Mouse (Mus musculus): ENCODE results near the gene Nsun3.

DNA sequence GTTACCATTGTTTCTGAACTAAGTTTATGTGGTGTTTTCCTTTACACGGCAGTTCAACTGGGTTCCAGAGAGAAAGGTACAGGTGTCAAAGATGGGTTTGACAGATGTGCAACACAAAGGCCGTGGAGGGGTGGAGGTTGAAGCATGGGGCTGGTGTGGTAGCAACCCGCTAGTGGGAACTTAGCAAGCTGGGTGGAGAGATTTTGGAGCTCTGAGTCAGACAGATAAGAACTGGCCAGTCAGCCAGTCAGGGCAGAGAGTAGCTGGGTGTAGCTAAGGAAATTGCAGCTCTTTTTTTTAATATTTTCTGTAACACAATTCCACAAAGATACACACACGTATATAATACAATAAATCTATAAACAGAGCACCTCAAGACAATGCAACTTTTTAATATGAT lies 24.2 kb upstream of the Nsun3 start:
- TF ChIP-seq FOSL1 (IDR thresholded peaks at IDR 0.05; ENCODE audit: insufficient read depth, low read length, poor library complexity, severe bottlenecking) (no peak), CTCF (IDR thresholded peaks at IDR 0.05; ENCODE audit: control insufficient read depth, insufficient read depth, insufficient read length) (no peak), MAX (IDR thresholded peaks at IDR 0.05) (no peak), USF1 (IDR thresholded peaks at IDR 0.05; ENCODE audit: low read depth) (no peak)

All from C2C12 (cell line).